Mouse (Mus musculus): ENCODE measurements around the gene Krt16. TPM values are rescaled to one million over a fixed set of nuclear protein-coding genes. Genes with fewer than 3 reads are reported as not detected.

The Krt16 gene
- not detected in 2 replicates for polyA plus RNA-seq (2014; fragmentation: Nextera tagmentation; extraction: Ambion mirVana)

DNA sequence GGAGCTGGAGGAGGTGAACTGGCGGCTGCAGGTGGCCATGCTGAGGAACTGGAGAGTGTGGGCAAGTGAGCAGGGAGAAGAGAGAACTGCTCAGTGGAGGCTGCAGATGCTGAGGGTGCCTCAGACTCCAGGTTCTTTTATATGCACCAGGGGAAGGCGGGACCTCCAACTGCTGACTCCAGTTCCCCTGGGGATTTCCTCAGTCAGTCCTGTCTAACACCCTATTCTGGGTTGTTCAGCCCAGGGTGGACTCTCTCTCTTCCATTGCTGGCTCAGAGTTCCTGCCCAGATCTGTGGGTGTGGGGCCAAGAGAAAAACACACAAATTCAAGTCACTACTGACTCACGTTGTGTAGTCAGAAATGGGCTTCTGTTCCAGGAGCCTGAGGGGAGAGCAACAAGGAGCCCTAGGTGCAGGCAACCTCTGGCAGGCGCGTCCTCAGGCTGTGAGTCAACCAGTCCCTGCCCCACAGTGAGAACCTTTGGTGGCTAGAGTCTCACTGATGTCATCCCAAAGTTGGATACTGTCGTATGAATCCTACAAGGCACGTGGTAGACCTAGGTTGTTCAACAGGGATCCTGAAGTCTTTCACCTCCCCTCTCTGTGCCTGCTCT lies at the start of gene Krt16:
Gene Krt16, minus strand, starts transcription at position 51 of the 614 bp plus-strand sequence.
- WGBS (ENCODE audit: insufficient replicate concordance) = 63% methylated on average over 7 of the region's 7 CpGs
- H3K4me2 ChIP-seq = no peak within 1 kb of the TSS
- no peaks in the 10 kb centered on the region for H3K9me3 ChIP-seq (replicated peaks; ENCODE audit: control insufficient read depth, low read length)
- no peaks in the 10 kb centered on the region for H3K36me3 ChIP-seq (ENCODE audit: control insufficient read depth, insufficient read depth, low read length)
- H3K4me1 ChIP-seq (ENCODE audit: control insufficient read depth, insufficient read depth, low read length) = no peaks in the 10 kb centered on the region
- H3K4me3 ChIP-seq (ENCODE audit: low read depth, low read length) = no peak within 1 kb of the TSS
- ATAC-seq (replicated peaks; ENCODE audit: insufficient number of reproducible peaks, low FRiP score, low TSS enrichment) = no peak
- H3K27ac ChIP-seq (ENCODE audit: low read depth, low read length) = no peak within 1 kb of the TSS
- no peaks in the 10 kb centered on the region for H3K27me3 ChIP-seq (ENCODE audit: control insufficient read depth, insufficient read depth, low read length)
- H3K9ac ChIP-seq (ENCODE audit: low read depth, low read length) = no peak within 1 kb of the TSS

DNA sequence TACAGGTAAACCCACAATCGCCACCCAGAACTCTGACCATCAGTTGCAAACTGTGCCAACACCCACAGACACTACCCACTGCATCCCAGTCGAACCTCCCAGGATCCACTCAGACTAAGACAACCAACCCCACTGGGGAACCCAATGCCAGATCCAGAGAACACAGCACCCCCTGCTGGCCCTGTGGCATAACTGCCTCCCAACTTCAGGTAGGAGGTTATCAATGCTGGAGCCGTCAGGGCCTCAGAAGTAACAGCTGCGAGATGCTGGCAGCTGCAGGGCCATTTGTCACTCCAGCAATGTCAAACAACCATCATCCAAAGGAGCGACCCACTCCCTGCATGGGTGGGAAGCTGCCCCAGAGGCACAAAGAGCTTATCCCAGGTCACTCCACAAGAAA lies 49.1 kb upstream of the Krt16 start:
- WGBS (ENCODE audit: insufficient replicate concordance) = 21% methylated on average over 5 of the region's 5 CpGs
- Histone ChIP-seq H3K4me3 (ENCODE audit: low read depth, low read length) (no peak overlapping the region), H3K4me1 (ENCODE audit: control insufficient read depth, insufficient read depth, low read length) (no peaks in the 10 kb centered on the region), H3K27ac (ENCODE audit: low read depth, low read length) (no peak overlapping the region), H3K36me3 (ENCODE audit: control insufficient read depth, insufficient read depth, low read length) (no peaks in the 10 kb centered on the region), H3K4me2 (peak overlapping the region; percentile 42), H3K9me3 (replicated peaks; ENCODE audit: control insufficient read depth, low read length) (no peaks in the 10 kb centered on the region), H3K27me3 (ENCODE audit: control insufficient read depth, insufficient read depth, low read length) (peaks cover 3% of the 10 kb centered on the region), H3K9ac (ENCODE audit: low read depth, low read length) (no peak overlapping the region)
- no peak for ATAC-seq (replicated peaks; ENCODE audit: insufficient number of reproducible peaks, low FRiP score, low TSS enrichment)

DNA sequence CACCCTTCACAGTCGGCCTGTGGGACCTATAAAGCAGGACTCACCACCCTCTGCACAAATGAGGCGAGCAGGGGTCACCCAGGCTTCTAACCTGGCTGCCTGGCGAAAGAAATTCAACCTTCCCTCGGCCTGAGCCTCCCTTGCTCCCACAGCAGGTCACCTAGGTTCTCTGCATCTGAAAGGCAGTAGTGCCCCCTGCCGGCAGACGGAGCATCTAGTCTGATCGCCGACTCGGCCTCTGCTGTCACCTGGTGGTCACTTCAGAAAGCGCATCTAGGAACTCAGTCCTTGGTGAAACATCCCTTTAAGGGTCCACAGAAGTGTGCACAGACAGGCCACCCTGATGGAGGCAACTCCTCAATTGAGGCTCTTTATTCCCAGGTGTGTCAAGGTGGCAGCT lies 46.6 kb upstream of the Krt16 start:
- no peak overlapping the region for H3K9ac ChIP-seq (ENCODE audit: low read depth, low read length)
- WGBS (ENCODE audit: insufficient replicate concordance) = 6% methylated on average over 10 of the region's 10 CpGs

DNA sequence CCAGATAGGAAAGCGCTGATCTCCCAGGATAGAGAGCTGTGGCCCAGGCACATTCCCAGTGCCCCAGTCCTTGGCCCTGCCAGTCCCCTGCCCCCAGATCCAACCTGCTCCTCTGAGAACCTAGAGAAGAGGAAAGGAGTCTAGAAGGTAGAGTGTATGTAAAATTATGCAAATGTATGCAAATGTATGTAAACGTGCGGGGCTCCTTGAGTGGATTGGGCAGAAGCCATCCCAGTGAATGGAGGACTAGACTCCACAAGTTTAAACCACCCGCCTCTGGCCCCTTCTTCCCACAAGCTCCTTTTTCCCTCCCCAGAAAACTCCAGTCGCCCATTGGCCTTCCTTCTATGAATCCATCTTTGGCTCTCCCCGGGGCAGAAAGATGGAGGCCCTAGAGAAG lies 44.2 kb upstream of the Krt16 start:
- H3K4me3 ChIP-seq (ENCODE audit: low read depth, low read length) = no peak overlapping the region
- WGBS (ENCODE audit: insufficient replicate concordance) = 68% methylated on average over 6 of the region's 6 CpGs
- H3K36me3 ChIP-seq (ENCODE audit: control insufficient read depth, insufficient read depth, low read length) = no peaks in the 10 kb centered on the region
- no peak overlapping the region for H3K4me2 ChIP-seq
- peaks cover 3% of the 10 kb centered on the region for H3K27me3 ChIP-seq (ENCODE audit: control insufficient read depth, insufficient read depth, low read length)
- no peaks in the 10 kb centered on the region for H3K9me3 ChIP-seq (replicated peaks; ENCODE audit: control insufficient read depth, low read length)
- no peak overlapping the region for H3K27ac ChIP-seq (ENCODE audit: low read depth, low read length)
- no peak for ATAC-seq (replicated peaks; ENCODE audit: insufficient number of reproducible peaks, low FRiP score, low TSS enrichment)
- H3K9ac ChIP-seq (ENCODE audit: low read depth, low read length) = no peak overlapping the region
- H3K4me1 ChIP-seq (ENCODE audit: control insufficient read depth, insufficient read depth, low read length) = peaks cover 4% of the 10 kb centered on the region; the same call in 1 of the 2 replicates

More for the DNA sequence above, 46.6 kb upstream of the Krt16 start:
- H3K4me3 ChIP-seq (ENCODE audit: low read depth, low read length) = no peak overlapping the region
- H3K27me3 ChIP-seq (ENCODE audit: control insufficient read depth, insufficient read depth, low read length) = peaks cover 3% of the 10 kb centered on the region
- H3K36me3 ChIP-seq (ENCODE audit: control insufficient read depth, insufficient read depth, low read length) = no peaks in the 10 kb centered on the region
- ATAC-seq (replicated peaks; ENCODE audit: insufficient number of reproducible peaks, low FRiP score, low TSS enrichment) = no peak
- H3K27ac ChIP-seq (ENCODE audit: low read depth, low read length) = no peak overlapping the region
- peaks cover 3% of the 10 kb centered on the region; the same call in 1 of the 2 replicates for H3K4me1 ChIP-seq (ENCODE audit: control insufficient read depth, insufficient read depth, low read length)
- H3K9me3 ChIP-seq (replicated peaks; ENCODE audit: control insufficient read depth, low read length) = no peaks in the 10 kb centered on the region
- no peak overlapping the region for H3K4me2 ChIP-seq

DNA sequence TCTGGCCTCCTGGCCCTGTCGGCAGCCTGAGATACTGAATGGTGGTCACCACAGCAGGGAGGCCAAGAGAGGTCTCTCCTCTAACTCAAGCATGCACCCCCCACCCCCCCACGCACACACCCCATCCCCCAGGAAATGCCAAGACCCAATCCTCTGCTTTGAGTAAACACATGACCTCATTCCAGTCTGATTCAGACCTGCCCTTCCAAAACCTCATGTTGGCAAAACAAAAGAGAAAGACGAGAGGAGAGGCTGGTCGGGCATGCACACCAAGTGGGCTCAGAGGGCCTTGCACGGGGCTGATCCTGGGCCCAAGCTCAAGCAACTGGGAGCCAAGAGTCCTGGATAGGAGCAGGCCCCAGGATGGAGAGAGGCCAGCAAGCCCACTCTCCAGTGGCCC lies 41.5 kb upstream of the Krt16 start:
- Histone ChIP-seq H3K27me3 (ENCODE audit: control insufficient read depth, insufficient read depth, low read length) (no peaks in the 10 kb centered on the region), H3K36me3 (ENCODE audit: control insufficient read depth, insufficient read depth, low read length) (no peaks in the 10 kb centered on the region), H3K27ac (ENCODE audit: low read depth, low read length) (no peak overlapping the region), H3K4me2 (no peak overlapping the region), H3K4me3 (ENCODE audit: low read depth, low read length) (no peak overlapping the region), H3K9ac (ENCODE audit: low read depth, low read length) (no peak overlapping the region), H3K4me1 (ENCODE audit: control insufficient read depth, insufficient read depth, low read length) (peaks cover 4% of the 10 kb centered on the region; the same call in 1 of the 2 replicates), H3K9me3 (replicated peaks; ENCODE audit: control insufficient read depth, low read length) (no peaks in the 10 kb centered on the region)
- WGBS (ENCODE audit: insufficient replicate concordance) = 40% methylated on average over 5 of the region's 5 CpGs
- ATAC-seq (replicated peaks; ENCODE audit: insufficient number of reproducible peaks, low FRiP score, low TSS enrichment) = no peak

DNA sequence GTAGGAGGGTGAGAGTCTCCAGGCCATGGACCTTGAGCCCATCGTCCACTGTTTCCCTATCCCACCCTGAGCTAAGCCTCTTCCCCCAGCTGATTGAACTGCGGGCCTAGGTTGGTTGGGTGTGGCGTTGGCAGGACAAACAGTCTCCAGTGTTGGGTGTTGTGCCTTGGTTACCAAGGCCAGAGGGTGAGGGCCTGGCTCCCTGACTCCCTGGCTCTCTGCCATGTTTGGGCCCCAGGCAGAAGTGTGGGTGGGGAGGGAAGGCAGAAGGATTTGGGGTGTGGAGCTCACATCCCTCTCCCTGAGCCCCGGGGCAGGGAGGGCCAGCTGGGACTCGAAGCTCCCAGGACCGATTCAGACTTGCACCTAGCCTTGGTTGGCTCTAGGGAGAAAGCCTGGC lies 40.2 kb upstream of the Krt16 start:
- Histone ChIP-seq H3K4me1 (ENCODE audit: control insufficient read depth, insufficient read depth, low read length) (peaks cover 4% of the 10 kb centered on the region; the same call in 1 of the 2 replicates), H3K27ac (ENCODE audit: low read depth, low read length) (no peak overlapping the region), H3K4me3 (ENCODE audit: low read depth, low read length) (no peak overlapping the region), H3K4me2 (no peak overlapping the region), H3K9ac (ENCODE audit: low read depth, low read length) (no peak overlapping the region), H3K27me3 (ENCODE audit: control insufficient read depth, insufficient read depth, low read length) (no peaks in the 10 kb centered on the region), H3K36me3 (ENCODE audit: control insufficient read depth, insufficient read depth, low read length) (no peaks in the 10 kb centered on the region), H3K9me3 (replicated peaks; ENCODE audit: control insufficient read depth, low read length) (no peaks in the 10 kb centered on the region)
- 76% methylated on average over 6 of the region's 6 CpGs for WGBS (ENCODE audit: insufficient replicate concordance)
- no peak for ATAC-seq (replicated peaks; ENCODE audit: insufficient number of reproducible peaks, low FRiP score, low TSS enrichment)

DNA sequence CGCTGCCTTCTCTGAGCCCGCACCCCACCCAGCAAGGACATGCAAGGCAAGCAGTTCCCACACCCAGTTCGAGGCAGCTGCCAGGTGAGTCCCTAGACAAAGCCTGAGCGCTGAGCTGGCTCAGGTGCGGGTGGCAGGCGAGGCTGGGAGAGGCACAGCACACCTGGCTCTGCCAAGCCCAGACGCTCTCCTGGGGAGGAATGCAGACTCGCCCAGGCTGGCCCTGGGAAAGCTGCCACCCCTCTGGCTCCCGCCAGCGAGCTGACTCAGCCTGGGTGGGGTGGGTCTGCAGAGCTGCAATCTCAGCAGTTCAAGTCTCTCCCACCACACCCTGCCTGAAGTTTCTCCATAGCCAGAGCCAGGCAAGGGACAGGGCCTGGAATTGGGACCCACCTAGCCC lies 38.3 kb upstream of the Krt16 start:
- Histone ChIP-seq H3K36me3 (ENCODE audit: control insufficient read depth, insufficient read depth, low read length) (no peaks in the 10 kb centered on the region), H3K9ac (ENCODE audit: low read depth, low read length) (no peak overlapping the region), H3K27ac (ENCODE audit: low read depth, low read length) (no peak overlapping the region), H3K4me3 (ENCODE audit: low read depth, low read length) (no peak overlapping the region), H3K9me3 (replicated peaks; ENCODE audit: control insufficient read depth, low read length) (no peaks in the 10 kb centered on the region), H3K4me2 (no peak overlapping the region), H3K27me3 (ENCODE audit: control insufficient read depth, insufficient read depth, low read length) (no peaks in the 10 kb centered on the region), H3K4me1 (ENCODE audit: control insufficient read depth, insufficient read depth, low read length) (peaks cover 4% of the 10 kb centered on the region; the same call in 1 of the 2 replicates)
- 41% methylated on average over 10 of the region's 10 CpGs for WGBS (ENCODE audit: insufficient replicate concordance)
- ATAC-seq (replicated peaks; ENCODE audit: insufficient number of reproducible peaks, low FRiP score, low TSS enrichment) = no peak

DNA sequence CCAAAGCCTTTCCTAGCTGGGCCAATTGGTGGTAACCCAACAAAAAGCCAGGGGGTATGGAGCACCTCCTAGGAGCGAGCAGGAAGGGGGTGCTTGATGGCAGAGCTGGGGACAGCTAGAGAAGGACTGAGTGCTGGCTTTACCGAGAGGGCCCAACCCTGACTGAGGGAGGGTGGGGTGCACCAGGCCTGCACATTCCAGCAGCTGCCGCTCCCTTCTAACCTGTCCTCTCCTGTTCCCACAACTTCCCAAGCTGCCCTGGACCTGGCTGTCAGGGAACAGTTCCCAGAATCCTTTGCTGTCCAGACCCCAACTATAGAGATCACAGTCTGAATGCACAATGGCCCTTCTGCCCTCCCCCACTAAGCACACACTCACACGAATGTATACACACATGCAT lies 36.3 kb upstream of the Krt16 start:
- Histone ChIP-seq H3K36me3 (ENCODE audit: control insufficient read depth, insufficient read depth, low read length) (no peaks in the 10 kb centered on the region), H3K4me3 (ENCODE audit: low read depth, low read length) (no peak overlapping the region), H3K9me3 (replicated peaks; ENCODE audit: control insufficient read depth, low read length) (no peaks in the 10 kb centered on the region), H3K4me2 (no peak overlapping the region), H3K4me1 (ENCODE audit: control insufficient read depth, insufficient read depth, low read length) (no peaks in the 10 kb centered on the region), H3K27ac (ENCODE audit: low read depth, low read length) (no peak overlapping the region), H3K9ac (ENCODE audit: low read depth, low read length) (no peak overlapping the region), H3K27me3 (ENCODE audit: control insufficient read depth, insufficient read depth, low read length) (no peaks in the 10 kb centered on the region)
- ATAC-seq (replicated peaks; ENCODE audit: insufficient number of reproducible peaks, low FRiP score, low TSS enrichment) = no peak
- 78% methylated on average over 4 of the region's 4 CpGs for WGBS (ENCODE audit: insufficient replicate concordance)

DNA sequence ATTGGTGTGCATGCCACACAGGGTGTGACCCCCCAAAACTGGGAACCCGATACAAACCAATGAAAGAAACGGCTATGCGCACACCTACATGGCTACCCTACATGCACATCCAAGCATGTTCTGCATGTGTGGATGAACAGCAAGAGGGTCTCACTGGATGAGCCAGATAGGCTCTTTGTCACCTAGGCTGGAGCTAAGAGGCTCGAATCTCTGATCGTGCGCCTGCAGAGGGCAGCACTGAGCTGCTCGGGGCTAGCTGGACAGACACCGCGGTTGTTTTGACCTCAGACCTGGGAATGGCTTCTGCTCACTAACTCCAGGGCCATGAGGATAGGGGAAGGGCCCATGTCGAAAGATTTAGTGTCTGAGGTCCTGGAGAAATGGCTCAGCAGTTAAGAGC lies 33.8 kb upstream of the Krt16 start:
- Histone ChIP-seq H3K9ac (ENCODE audit: low read depth, low read length) (no peak overlapping the region), H3K4me1 (ENCODE audit: control insufficient read depth, insufficient read depth, low read length) (no peaks in the 10 kb centered on the region), H3K9me3 (replicated peaks; ENCODE audit: control insufficient read depth, low read length) (no peaks in the 10 kb centered on the region), H3K27me3 (ENCODE audit: control insufficient read depth, insufficient read depth, low read length) (peaks cover 2% of the 10 kb centered on the region; the same call in 1 of the 2 replicates), H3K36me3 (ENCODE audit: control insufficient read depth, insufficient read depth, low read length) (no peaks in the 10 kb centered on the region), H3K27ac (ENCODE audit: low read depth, low read length) (no peak overlapping the region), H3K4me3 (ENCODE audit: low read depth, low read length) (no peak overlapping the region), H3K4me2 (no peak overlapping the region)
- 18% methylated on average over 10 of the region's 10 CpGs for WGBS (ENCODE audit: insufficient replicate concordance)
- no peak for ATAC-seq (replicated peaks; ENCODE audit: insufficient number of reproducible peaks, low FRiP score, low TSS enrichment)
